Mouse (Mus musculus): ENCODE results near the gene Emc3.

DNA sequence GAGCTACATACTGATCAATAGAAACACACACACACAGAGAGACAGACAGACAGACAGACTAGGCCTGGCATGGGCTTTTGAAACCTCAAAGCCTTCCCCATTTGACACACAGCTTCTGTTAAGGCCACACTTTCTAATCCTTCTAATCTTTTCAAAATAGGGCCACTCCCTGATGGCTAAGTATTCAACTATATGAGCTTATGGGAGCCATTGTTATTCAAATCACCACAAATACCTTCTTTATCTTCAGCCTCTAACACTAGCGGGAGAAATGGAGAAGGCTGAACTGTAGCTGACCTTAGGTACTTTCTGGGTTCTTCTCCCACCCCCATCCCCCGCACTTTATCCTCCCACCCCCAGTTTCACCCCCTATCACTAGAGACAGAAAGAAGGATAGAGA, 28.7 kb downstream of the Emc3 start:
- TF ChIP-seq CTCF (conservative IDR thresholded peaks at IDR 0.05; ENCODE audit: low read length) (no peak), POU5F1 (IDR thresholded peaks at IDR 0.05; ENCODE audit: borderline replicate concordance, low read length) (no peak)

Data from E14TG2a.4 (cell line).